ENCODE assay signal across 8 mouse cellular contexts in genomic region chr8:107436841-107437421, GRCm38 (mm10). TPM values are rescaled to one million over a fixed set of nuclear protein-coding genes. Genes with fewer than 3 reads are reported as not detected.
DNase-seq lines count a peak whose midpoint lies in the region; ATAC-seq lines count a peak whose summit lies in the region.

No protein-coding gene starts in this region.

- H3K9me3 ChIP-seq in hindbrain, embryonic 12.5 days (replicated peaks): no peaks in the 10 kb centered on the region
- no peaks in the 10 kb centered on the region for H3K9me3 ChIP-seq in liver, embryonic 11.5 days (ENCODE audit: control insufficient read depth, low read length)

- peak; percentile 31 for DNase-seq in thymus, postnatal 0 days (ENCODE audit: low spot score)
- no peak for DNase-seq in thymus, postnatal 14 days
- peak; percentile 19 for DNase-seq in embryo, embryonic 11.5 days (ENCODE audit: low read depth, low spot score)
- peak; percentile 54 for DNase-seq in liver, embryonic 11.5 days (ENCODE audit: low spot score)
- peak; percentile 61 to 77 for DNase-seq in natural killer cell, adult 2 months (ENCODE audit: low spot score in 2 of 2)
- no peak for DNase-seq in gastrocnemius, adult 18-20 months (ENCODE audit: low spot score)
- no peak for DNase-seq in adrenal gland, adult 2 months

- peak overlapping the region; percentile 84 for H3K4me3 ChIP-seq in hindbrain, embryonic 12.5 days
- H3K4me3 ChIP-seq in liver, embryonic 11.5 days (ENCODE audit: low read depth, low read length): peak overlapping the region; percentile 89

- WGBS in hindbrain, embryonic 12.5 days: 9% methylated on average over 16 of the region's 16 CpGs
- 6% methylated on average over 16 of the region's 16 CpGs for WGBS in liver, embryonic 11.5 days

- peak overlapping the region; percentile 84 for H3K27ac ChIP-seq in hindbrain, embryonic 12.5 days
- H3K27ac ChIP-seq in liver, embryonic 11.5 days (ENCODE audit: low read depth, low read length): peak overlapping the region; percentile 93

- peak overlapping the region; percentile 73 for H3K4me2 ChIP-seq in hindbrain, embryonic 12.5 days (replicated peaks)
- H3K4me2 ChIP-seq in liver, embryonic 11.5 days: peak overlapping the region; percentile 83

- no peaks in the 10 kb centered on the region for H3K27me3 ChIP-seq in hindbrain, embryonic 12.5 days
- H3K27me3 ChIP-seq in liver, embryonic 11.5 days (replicated peaks; ENCODE audit: control insufficient read depth, insufficient read depth, low read length): no peaks in the 10 kb centered on the region

- H3K4me1 ChIP-seq in hindbrain, embryonic 12.5 days: peaks cover 14% of the 10 kb centered on the region
- peaks cover 21% of the 10 kb centered on the region for H3K4me1 ChIP-seq in liver, embryonic 11.5 days (replicated peaks; ENCODE audit: control insufficient read depth, insufficient read depth, low read length)

- ATAC-seq in hindbrain, embryonic 12.5 days (ENCODE audit: low FRiP score): peak; percentile 29; the same call in 1 of the 2 replicates
- ATAC-seq in liver, embryonic 11.5 days (replicated peaks; ENCODE audit: low FRiP score): peak; percentile 78

- peak overlapping the region; percentile 92 for H3K9ac ChIP-seq in hindbrain, embryonic 12.5 days
- peak overlapping the region; percentile 83 for H3K9ac ChIP-seq in liver, embryonic 11.5 days (ENCODE audit: low read depth, low read length)

- H3K36me3 ChIP-seq in hindbrain, embryonic 12.5 days: no peaks in the 10 kb centered on the region
- H3K36me3 ChIP-seq in liver, embryonic 11.5 days (ENCODE audit: control insufficient read depth, insufficient read depth, low read length): no peaks in the 10 kb centered on the region

RNA-seq across cellular contexts. Expression of gene Wwp2, which starts 0.8 kb away (rescaled TPM):
- polyA plus RNA-seq in thymus, postnatal 0 days (2015; fragmentation: Nextera tagmentation; extraction: Ambion mirVana): 65.1 and 75.2 TPM in 2 replicates
- 109 and 124 TPM in 2 replicates for polyA plus RNA-seq in hindbrain, embryonic 12.5 days (2016; fragmentation: Nextera tagmentation; extraction: Ambion mirVana)
- 37.6 and 40.2 TPM in 2 replicates for polyA plus RNA-seq in liver, embryonic 11.5 days (2014; fragmentation: Nextera tagmentation; extraction: Ambion mirVana)
- total RNA-seq in gastrocnemius, adult 18-20 months (2021): 10 to 100 TPM; 13.8 to 14.2 TPM
- total RNA-seq in adrenal gland, adult 2 months (2021): 10 to 100 TPM; 30.8 to 34.5 TPM
- polyA plus RNA-seq in adrenal gland, adult 2 months (2012; rRNA removed): 20.3 and 22.2 TPM in 2 replicates

RNA-seq across cellular contexts. Expression of gene Nob1, which starts 12.1 kb away (rescaled TPM):
- 59.8 and 73.2 TPM in 2 replicates for polyA plus RNA-seq in thymus, postnatal 0 days (2015; fragmentation: Nextera tagmentation; extraction: Ambion mirVana)
- 78.3 and 78.9 TPM in 2 replicates for polyA plus RNA-seq in hindbrain, embryonic 12.5 days (2016; fragmentation: Nextera tagmentation; extraction: Ambion mirVana)
- polyA plus RNA-seq in liver, embryonic 11.5 days (2014; fragmentation: Nextera tagmentation; extraction: Ambion mirVana): 92.9 and 93.3 TPM in 2 replicates
- 10 to 100 TPM; 21.4 to 27.5 TPM for total RNA-seq in gastrocnemius, adult 18-20 months (2021)
- 10 to 100 TPM; 26.0 to 38.4 TPM for total RNA-seq in adrenal gland, adult 2 months (2021)
- 19.7 and 20.3 TPM in 2 replicates for polyA plus RNA-seq in adrenal gland, adult 2 months (2012; rRNA removed)

RNA-seq across cellular contexts. Expression of gene Nqo1, which starts 33.9 kb away (rescaled TPM):
- 140 and 157 TPM in 2 replicates for polyA plus RNA-seq in thymus, postnatal 0 days (2015; fragmentation: Nextera tagmentation; extraction: Ambion mirVana)
- 6.4 and 8.2 TPM in 2 replicates for polyA plus RNA-seq in hindbrain, embryonic 12.5 days (2016; fragmentation: Nextera tagmentation; extraction: Ambion mirVana)
- polyA plus RNA-seq in liver, embryonic 11.5 days (2014; fragmentation: Nextera tagmentation; extraction: Ambion mirVana): 12.5 and 15.9 TPM in 2 replicates
- total RNA-seq in gastrocnemius, adult 18-20 months (2021): 10 to 100 TPM; 28.9 to 45.2 TPM
- total RNA-seq in adrenal gland, adult 2 months (2021): 1 to 10 TPM; 5.4 to 5.6 TPM
- 1.5 and 1.6 TPM in 2 replicates for polyA plus RNA-seq in adrenal gland, adult 2 months (2012; rRNA removed)

Comparison
In these comparisons a context has a peak if more than half of its experiments do, and no peak if none do; other contexts are left out.
1. DNase-seq: peak in thymus, postnatal 0 days (single experiment), embryo, embryonic 11.5 days (single experiment), liver, embryonic 11.5 days (single experiment) and natural killer cell, adult 2 months (2 of 2); none in thymus, postnatal 14 days (single experiment), gastrocnemius, adult 18-20 months (single experiment) and adrenal gland, adult 2 months (single experiment).